Mouse (Mus musculus): Measurements from ENCODE around the gene A630001G21Rik. TPM values are rescaled to one million over a fixed set of nuclear protein-coding genes. Genes with fewer than 3 reads are reported as not detected.

Gene A630001G21Rik
- total and polyA plus RNA-seq, 3 experiments: 15.4 to 24.0 TPM; not detected in 1

DNA sequence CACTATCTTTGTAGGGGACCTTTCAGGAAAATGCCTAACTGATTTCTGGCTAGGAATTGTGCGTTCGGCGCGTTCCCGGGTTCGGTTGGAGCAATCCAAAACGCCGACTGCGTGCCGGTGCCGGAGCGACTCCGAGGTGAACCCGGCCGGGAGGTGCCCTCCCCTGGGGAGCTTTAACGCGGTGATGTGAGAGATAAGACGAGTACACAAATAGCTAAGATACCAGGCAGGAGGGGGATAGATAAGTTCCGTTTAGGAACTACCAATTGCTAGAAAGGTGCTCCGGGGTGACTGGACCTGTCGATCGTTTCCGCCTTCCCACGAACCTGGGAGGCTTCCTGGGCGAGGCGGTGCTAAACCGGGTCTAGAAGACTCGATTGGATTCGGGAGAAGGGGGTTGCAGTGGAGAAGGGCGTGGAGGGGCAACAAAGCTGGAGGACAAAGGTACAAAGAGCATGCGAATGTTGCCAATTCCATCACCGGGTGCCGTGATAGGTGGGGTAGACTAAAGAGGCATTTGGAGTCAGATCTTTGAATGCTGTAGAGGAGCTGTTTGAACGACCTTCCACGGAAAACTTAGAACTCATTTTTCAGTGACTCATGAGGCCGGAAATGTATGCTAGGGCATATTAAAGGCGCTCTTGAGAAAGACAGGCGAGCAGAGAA lies 15.8 kb upstream of the A630001G21Rik start:
- Histone ChIP-seq H3K4me3 (ENCODE audit: control insufficient read depth in 1 of 2, insufficient read depth in 1 of 2, low read depth in 2 of 2, low read length in 2 of 2) (peak overlapping the region; percentile 76 to 77), H3K9ac (ENCODE audit: control insufficient read depth, low read depth, low read length, poor library complexity, severe bottlenecking) (peak overlapping the region; percentile 94), H3K27ac (ENCODE audit: control insufficient read depth, low read depth, low read length) (peak overlapping the region; percentile 78), H3K9me3 (replicated peaks; ENCODE audit: insufficient read depth, low read length) (no peaks in the 10 kb centered on the region), H3K4me1 (ENCODE audit: control insufficient read depth in 1 of 2, insufficient read depth in 2 of 2, low read length in 2 of 2) (peaks cover 0 to 7% of the 10 kb centered on the region in 2 experiments; a peak in 1 of 4 replicates), H3K79me2 (ENCODE audit: control insufficient read depth, insufficient read depth, low read length, poor library complexity) (peaks cover 50% of the 10 kb centered on the region), H3K27me3 (ENCODE audit: control insufficient read depth in 1 of 2, insufficient read depth in 2 of 2, low read length in 2 of 2) (no peaks in the 10 kb centered on the region), H3K36me3 (ENCODE audit: control insufficient read depth in 1 of 2, insufficient read depth in 2 of 2, low read length in 2 of 2) (peaks cover 7 to 26% of the 10 kb centered on the region in 2 experiments)
- peak; percentile 79 for DNase-seq (ENCODE audit: low read depth, low spot score)
- TF ChIP-seq USF2 (IDR thresholded peaks at IDR 0.05; ENCODE audit: borderline replicate concordance in 1 of 2, insufficient read depth in 1 of 2, low read depth in 1 of 2, low read length in 2 of 2) (no peak), POLR2A (IDR thresholded peaks at IDR 0.05; ENCODE audit: control insufficient read depth in 1 of 2, insufficient read depth in 1 of 2, low read depth in 1 of 2, low read length in 2 of 2, poor library complexity in 1 of 2) (peak; percentile 38 to 58; a peak in 1 of 4 replicates), MAX (IDR thresholded peaks at IDR 0.05; ENCODE audit: low read length) (peak; percentile 20; the same call in 1 of the 2 replicates), ELF1 (IDR thresholded peaks at IDR 0.05; ENCODE audit: low read depth, low read length) (no peak), GATA1 (IDR thresholded peaks at IDR 0.05; ENCODE audit: low read depth, low read length) (peak; percentile 83), SIN3A (IDR thresholded peaks at IDR 0.05; ENCODE audit: low read length) (peak; percentile 70; the same call in 1 of the 2 replicates), NELFE (IDR thresholded peaks at IDR 0.05; ENCODE audit: low read depth, low read length) (no peak), GABPA (IDR thresholded peaks at IDR 0.05; ENCODE audit: low read depth, low read length) (no peak), NRF1 (IDR thresholded peaks at IDR 0.05; ENCODE audit: insufficient read depth, low read depth, low read length, poor library complexity, severe bottlenecking) (no peak), ZC3H11A (IDR thresholded peaks at IDR 0.05; ENCODE audit: low read depth, low read length) (no peak), TAL1 (IDR thresholded peaks at IDR 0.05; ENCODE audit: low read length) (no peak), ZNF384 (IDR thresholded peaks at IDR 0.05; ENCODE audit: low read depth, low read length) (no peak), RCOR1 (IDR thresholded peaks at IDR 0.05; ENCODE audit: low read depth, low read length) (peak; percentile 22; the same call in 1 of the 2 replicates), USF1 (IDR thresholded peaks at IDR 0.05; ENCODE audit: low read depth, low read length) (no peak), E2F4 (IDR thresholded peaks at IDR 0.05; ENCODE audit: borderline replicate concordance, low read depth, low read length) (no peak), MAFK (IDR thresholded peaks at IDR 0.05; ENCODE audit: borderline replicate concordance, low read depth, low read length) (no peak), ZMIZ1 (IDR thresholded peaks at IDR 0.05; ENCODE audit: low read depth, low read length) (peak; percentile 65; the same call in 1 of the 2 replicates), TBP (IDR thresholded peaks at IDR 0.05; ENCODE audit: low read depth, low read length) (0 out of 2 replicates have a peak, but pooled peaks have one; percentile 51), CHD2 (IDR thresholded peaks at IDR 0.05; ENCODE audit: low read length) (no peak), SMC3 (IDR thresholded peaks at IDR 0.05; ENCODE audit: low read depth, low read length) (no peak), KAT2A (conservative IDR thresholded peaks at IDR 0.05; ENCODE audit: low read depth, low read length) (no peak), TCF12 (IDR thresholded peaks at IDR 0.05; ENCODE audit: low read depth, low read length) (peak; percentile 48; the same call in 1 of the 2 replicates), HCFC1 (IDR thresholded peaks at IDR 0.05; ENCODE audit: low read depth, low read length) (peak; percentile 42; the same call in 1 of the 2 replicates), MXI1 (IDR thresholded peaks at IDR 0.05; ENCODE audit: low read depth, low read length) (peak; percentile 45), MAZ (IDR thresholded peaks at IDR 0.05; ENCODE audit: low read depth, low read length) (no peak), MYB (IDR thresholded peaks at IDR 0.05; ENCODE audit: low read depth, low read length) (no peak), ETS1 (IDR thresholded peaks at IDR 0.05; ENCODE audit: low read depth, low read length) (peak; percentile 48; the same call in 1 of the 2 replicates), ZKSCAN1 (IDR thresholded peaks at IDR 0.05; ENCODE audit: low read depth, low read length) (no peak), CTCF (IDR thresholded peaks at IDR 0.05 in 2 of 3, conservative IDR thresholded peaks at IDR 0.05 in 1 of 3; ENCODE audit: control insufficient read depth in 1 of 3, insufficient read depth in 1 of 3, low read depth in 2 of 3, low read length in 3 of 3, poor library complexity in 1 of 3, severe bottlenecking in 1 of 3) (no peak), MEF2A (IDR thresholded peaks at IDR 0.05; ENCODE audit: extremely low read depth, insufficient replicate concordance, low read depth, low read length, poor library complexity, severe bottlenecking) (peak; percentile 69; the same call in 1 of the 2 replicates), RAD21 (IDR thresholded peaks at IDR 0.05; ENCODE audit: low read depth, low read length) (no peak), UBTF (IDR thresholded peaks at IDR 0.05; ENCODE audit: borderline replicate concordance, insufficient read depth, low read depth, low read length) (no peak), EP300 (IDR thresholded peaks at IDR 0.05; ENCODE audit: low read depth in 1 of 2, low read length in 2 of 2) (peak in 1 of 2 experiments; percentile 40; a peak in 1 of 4 replicates), JUND (IDR thresholded peaks at IDR 0.05; ENCODE audit: low read depth, low read length) (no peak)

Measured in MEL (cell line).